Mouse (Mus musculus): ENCODE measurements around the gene Spag6. TPM values are rescaled to one million over a fixed set of nuclear protein-coding genes. Genes with fewer than 3 reads are reported as not detected.

Gene Spag6
- polyA plus RNA-seq, 1 experiment from 2014 or later = 0.21 TPM

DNA sequence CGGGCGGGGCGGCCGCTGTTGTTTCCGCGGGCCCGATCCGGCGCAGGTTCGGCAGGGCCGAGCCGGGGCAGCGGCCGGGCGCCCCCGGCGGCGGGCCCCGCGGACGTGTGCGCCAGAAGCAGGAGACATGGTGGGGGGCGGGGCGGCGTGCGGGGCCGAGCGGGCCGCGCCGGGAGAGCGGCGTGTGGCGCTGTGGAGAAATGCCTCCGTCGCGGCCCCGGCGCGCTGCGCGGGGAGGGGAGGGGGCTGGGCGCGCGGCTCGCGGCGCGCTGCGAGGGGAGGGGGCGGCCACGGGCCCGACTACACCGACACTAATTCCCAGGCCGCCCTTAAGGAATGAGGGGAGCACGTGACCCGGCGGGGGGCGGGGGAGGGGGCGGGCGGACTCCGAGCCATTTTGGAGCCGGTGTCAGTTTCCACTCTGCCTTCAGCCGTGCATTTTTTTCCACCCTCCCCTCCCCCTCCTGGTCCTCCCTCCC lies 17.3 kb upstream of the Spag6 start:
- peak; percentile 89 for ATAC-seq (ENCODE audit: insufficient number of reproducible peaks, insufficient read depth, low FRiP score, low TSS enrichment, low read depth)
- peak overlapping the region; percentile 93 for H3K27ac ChIP-seq
- peaks cover 41% of the 10 kb centered on the region for H3K4me1 ChIP-seq (replicated peaks)
- no peaks in the 10 kb centered on the region for H3K9me3 ChIP-seq
- peak overlapping the region; percentile 91 for H3K9ac ChIP-seq (replicated peaks)
- under 1% methylated on average over 22 of the region's 64 CpGs for WGBS
- peak overlapping the region; percentile 77 for H3K4me2 ChIP-seq
- peaks cover 32% of the 10 kb centered on the region for H3K27me3 ChIP-seq
- H3K36me3 ChIP-seq = no peaks in the 10 kb centered on the region
- H3K4me3 ChIP-seq (replicated peaks) = peak overlapping the region; percentile 80

DNA sequence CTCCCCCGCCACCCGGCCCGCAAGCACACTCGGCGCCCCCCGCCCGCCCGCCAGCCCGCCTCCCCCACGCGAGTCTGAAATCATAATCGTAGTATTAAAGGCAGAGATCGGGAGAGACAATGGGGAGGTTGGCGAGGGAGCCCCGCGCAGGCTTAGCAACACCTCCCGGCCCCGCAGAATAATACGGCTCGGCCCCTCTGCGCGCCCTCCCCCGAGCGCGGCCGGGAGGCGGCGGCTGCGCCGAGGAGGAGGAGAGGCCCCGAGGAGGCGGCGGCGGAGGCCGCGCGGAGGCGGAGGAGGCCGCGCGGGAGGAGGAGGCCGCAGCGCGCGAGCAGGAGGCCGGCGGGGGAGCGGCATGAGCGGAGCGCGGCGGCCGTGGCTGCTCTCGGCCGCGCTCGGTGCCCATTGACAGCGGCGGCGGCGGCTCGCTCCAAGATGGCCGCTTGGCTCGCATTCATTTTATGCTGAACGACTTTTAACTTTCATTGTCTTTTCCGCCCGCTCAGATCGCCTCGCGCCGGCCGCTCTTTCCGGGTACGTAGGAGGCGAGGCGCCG lies 16.8 kb upstream of the Spag6 start, which contains the start of gene Bmi1:
Bmi1 (plus strand) TSS at position 83 of the 556 bp plus-strand sequence.
- Histone ChIP-seq H3K4me3 (replicated peaks) (peak within 1 kb of the TSS; percentile 80), H3K27me3 (peaks cover 32% of the 10 kb centered on the region), H3K4me1 (replicated peaks) (peaks cover 41% of the 10 kb centered on the region), H3K9me3 (no peaks in the 10 kb centered on the region), H3K4me2 (peak within 1 kb of the TSS; percentile 77), H3K9ac (replicated peaks) (peak within 1 kb of the TSS; percentile 91), H3K27ac (peak within 1 kb of the TSS; percentile 93), H3K36me3 (no peaks in the 10 kb centered on the region)
- peak; percentile 68 for ATAC-seq (ENCODE audit: insufficient number of reproducible peaks, insufficient read depth, low FRiP score, low TSS enrichment, low read depth)
- WGBS = under 1% methylated on average over 63 of the region's 77 CpGs

DNA sequence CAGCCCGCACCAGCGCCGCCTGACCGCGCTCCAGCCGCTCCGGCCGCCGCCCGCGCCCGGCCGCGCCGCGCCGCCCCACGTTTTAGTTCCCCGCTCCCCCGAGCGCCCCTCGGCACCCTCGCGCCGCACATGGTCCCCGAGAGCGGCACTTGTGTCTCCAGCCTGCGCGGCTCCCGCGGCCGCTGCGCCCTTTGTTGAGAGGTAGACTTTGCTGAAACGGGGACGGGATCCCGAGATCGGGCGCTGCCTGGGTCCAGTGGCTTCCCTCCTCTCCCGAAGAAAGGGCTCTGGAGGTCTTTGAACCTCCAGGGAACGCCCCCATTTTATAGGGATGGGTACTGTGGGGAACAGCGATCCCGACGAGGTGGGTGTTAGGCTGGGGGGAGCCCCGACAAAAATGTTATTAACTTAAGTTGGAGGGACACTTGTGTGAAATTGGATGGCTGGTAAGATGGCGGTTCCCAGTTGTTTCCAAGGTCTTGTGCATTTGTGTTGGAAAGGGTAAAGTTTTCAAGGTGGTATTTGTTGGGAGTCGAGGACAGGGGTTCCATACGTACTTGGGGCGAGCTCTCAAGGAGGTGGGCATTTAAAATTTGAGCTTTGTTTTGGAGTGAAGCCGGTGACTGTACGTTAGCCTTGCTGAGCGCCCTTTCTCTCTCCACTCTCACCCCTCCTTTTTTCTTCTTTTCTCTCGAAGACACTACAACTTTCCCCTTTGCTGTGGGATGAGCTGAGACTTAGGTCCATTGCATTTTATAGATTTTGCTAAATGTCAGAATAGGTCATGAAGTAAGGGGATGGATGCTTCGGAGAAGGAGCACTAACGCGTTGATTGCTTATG lies 16.0 kb upstream of the Spag6 start:
- Histone ChIP-seq H3K4me3 (replicated peaks) (peak overlapping the region; percentile 80), H3K4me1 (replicated peaks) (peaks cover 41% of the 10 kb centered on the region), H3K9ac (replicated peaks) (peak overlapping the region; percentile 91), H3K4me2 (peak overlapping the region; percentile 77), H3K27ac (no peak overlapping the region), H3K27me3 (peaks cover 34% of the 10 kb centered on the region), H3K36me3 (peaks cover 8% of the 10 kb centered on the region; the same call in 1 of the 2 replicates), H3K9me3 (no peaks in the 10 kb centered on the region)
- no peak for ATAC-seq (ENCODE audit: insufficient number of reproducible peaks, insufficient read depth, low FRiP score, low TSS enrichment, low read depth)
- WGBS = under 1% methylated on average over 47 of the region's 55 CpGs

DNA sequence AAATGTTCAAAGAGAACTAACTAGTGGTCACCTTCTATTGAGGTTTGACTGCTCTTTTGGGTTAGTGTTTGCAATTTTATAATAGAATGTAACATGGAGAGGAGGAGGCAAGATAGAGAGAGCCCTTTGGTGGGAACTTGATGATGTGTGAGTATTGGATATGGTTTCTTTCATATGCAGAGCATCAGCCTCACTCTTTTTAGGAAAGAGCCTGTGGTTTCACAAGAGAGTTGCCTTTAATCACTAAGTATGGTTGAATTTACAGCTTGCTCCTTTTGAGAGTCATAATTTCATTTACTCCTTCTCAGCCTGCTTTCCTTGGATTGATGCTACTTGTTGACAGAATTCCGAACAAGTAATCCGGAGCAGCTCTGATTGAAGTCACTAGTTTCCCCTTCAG lies 14.1 kb upstream of the Spag6 start:
- Histone ChIP-seq H3K4me2 (no peak overlapping the region), H3K4me3 (replicated peaks) (no peak overlapping the region), H3K4me1 (replicated peaks) (peaks cover 29% of the 10 kb centered on the region), H3K27ac (no peak overlapping the region), H3K36me3 (peaks cover 16% of the 10 kb centered on the region), H3K9ac (replicated peaks) (no peak overlapping the region), H3K27me3 (peaks cover 39% of the 10 kb centered on the region), H3K9me3 (no peaks in the 10 kb centered on the region)
- WGBS = 22% methylated on average over 2 of the region's 2 CpGs
- no peak for ATAC-seq (ENCODE audit: insufficient number of reproducible peaks, insufficient read depth, low FRiP score, low TSS enrichment, low read depth)

DNA sequence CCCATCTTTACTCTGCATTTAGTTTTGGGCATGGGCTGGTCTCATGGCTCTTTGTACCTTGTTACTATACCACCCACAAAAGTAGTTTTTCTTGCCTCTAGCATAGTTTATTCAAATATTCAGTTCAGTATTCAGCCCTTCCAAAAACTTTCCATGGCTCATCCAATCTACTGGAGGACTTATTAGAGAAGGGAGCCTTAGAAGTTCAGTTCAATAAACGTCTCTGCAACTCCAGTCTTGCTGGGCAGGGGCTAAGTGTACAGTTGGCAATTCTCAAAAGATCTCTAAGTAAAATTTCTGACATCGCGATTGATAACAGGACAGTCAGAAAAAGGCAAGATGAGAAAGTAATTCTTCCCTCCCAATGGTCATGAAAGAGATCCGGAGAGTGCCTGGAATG lies 13.3 kb upstream of the Spag6 start:
- Histone ChIP-seq H3K4me1 (replicated peaks) (peaks cover 29% of the 10 kb centered on the region), H3K9ac (replicated peaks) (peak overlapping the region; percentile 52; the same call in 1 of the 2 replicates), H3K27ac (no peak overlapping the region), H3K27me3 (peaks cover 39% of the 10 kb centered on the region), H3K4me3 (replicated peaks) (peak overlapping the region; percentile 42), H3K4me2 (peak overlapping the region; percentile 77), H3K36me3 (peaks cover 16% of the 10 kb centered on the region), H3K9me3 (no peaks in the 10 kb centered on the region)
- WGBS = 1% methylated on average over 4 of the region's 4 CpGs
- no peak for ATAC-seq (ENCODE audit: insufficient number of reproducible peaks, insufficient read depth, low FRiP score, low TSS enrichment, low read depth)

DNA sequence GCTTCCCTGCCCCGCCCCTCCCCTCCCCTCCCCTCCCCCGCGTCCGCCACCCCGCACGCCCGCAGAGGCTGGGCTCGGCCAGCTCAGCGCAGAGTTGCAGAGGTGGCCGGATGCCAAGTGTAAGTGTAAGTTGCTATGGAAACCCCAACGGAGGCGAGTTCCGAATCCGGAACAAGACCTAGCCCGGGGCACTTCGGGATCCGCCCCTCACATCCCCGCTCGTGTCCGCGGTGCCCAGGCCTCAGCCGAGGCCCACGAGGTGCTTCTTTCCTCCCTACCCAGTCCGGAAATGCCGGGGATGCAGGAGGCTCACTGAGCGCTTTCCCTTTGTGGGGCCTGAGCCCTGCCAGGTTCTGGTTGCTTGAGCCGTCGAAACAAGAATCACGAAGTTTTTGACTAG lies 12.9 kb upstream of the Spag6 start:
- H3K9ac ChIP-seq (replicated peaks) = peak overlapping the region; percentile 52
- peak overlapping the region; percentile 77 for H3K4me2 ChIP-seq
- H3K27me3 ChIP-seq = peaks cover 35% of the 10 kb centered on the region
- H3K4me1 ChIP-seq (replicated peaks) = peaks cover 24% of the 10 kb centered on the region
- WGBS = 0% methylated on average over 28 of the region's 29 CpGs
- H3K27ac ChIP-seq = no peak overlapping the region
- H3K4me3 ChIP-seq (replicated peaks) = peak overlapping the region; percentile 42
- peaks cover 16% of the 10 kb centered on the region for H3K36me3 ChIP-seq
- ATAC-seq (ENCODE audit: insufficient number of reproducible peaks, insufficient read depth, low FRiP score, low TSS enrichment, low read depth) = no peak; the same call in 1 of the 2 replicates
- H3K9me3 ChIP-seq = no peaks in the 10 kb centered on the region

DNA sequence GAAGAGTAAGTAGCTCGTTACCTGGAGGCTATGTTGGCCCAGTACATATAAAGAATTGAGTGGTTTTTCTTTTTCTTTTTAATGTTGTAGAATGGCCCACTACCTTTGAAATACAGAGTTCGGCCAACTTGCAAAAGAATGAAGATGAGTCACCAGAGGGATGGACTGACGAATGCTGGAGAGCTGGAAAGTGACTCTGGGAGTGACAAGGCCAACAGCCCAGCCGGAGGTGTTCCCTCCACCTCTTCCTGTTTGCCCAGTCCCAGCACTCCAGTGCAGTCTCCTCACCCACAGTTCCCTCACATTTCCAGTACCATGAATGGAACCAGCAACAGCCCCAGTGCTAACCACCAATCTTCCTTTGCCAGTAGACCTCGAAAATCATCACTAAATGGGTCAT lies 9.8 kb upstream of the Spag6 start:
- no peaks in the 10 kb centered on the region for H3K9me3 ChIP-seq
- H3K4me3 ChIP-seq (replicated peaks) = no peak overlapping the region
- 47% methylated on average over 5 of the region's 5 CpGs for WGBS
- H3K4me2 ChIP-seq = no peak overlapping the region
- H3K9ac ChIP-seq (replicated peaks) = no peak overlapping the region
- H3K36me3 ChIP-seq = peaks cover 16% of the 10 kb centered on the region
- H3K4me1 ChIP-seq (replicated peaks) = peaks cover 19% of the 10 kb centered on the region
- H3K27me3 ChIP-seq = peaks cover 50% of the 10 kb centered on the region
- no peak for ATAC-seq (ENCODE audit: insufficient number of reproducible peaks, insufficient read depth, low FRiP score, low TSS enrichment, low read depth)
- H3K27ac ChIP-seq = no peak overlapping the region

DNA sequence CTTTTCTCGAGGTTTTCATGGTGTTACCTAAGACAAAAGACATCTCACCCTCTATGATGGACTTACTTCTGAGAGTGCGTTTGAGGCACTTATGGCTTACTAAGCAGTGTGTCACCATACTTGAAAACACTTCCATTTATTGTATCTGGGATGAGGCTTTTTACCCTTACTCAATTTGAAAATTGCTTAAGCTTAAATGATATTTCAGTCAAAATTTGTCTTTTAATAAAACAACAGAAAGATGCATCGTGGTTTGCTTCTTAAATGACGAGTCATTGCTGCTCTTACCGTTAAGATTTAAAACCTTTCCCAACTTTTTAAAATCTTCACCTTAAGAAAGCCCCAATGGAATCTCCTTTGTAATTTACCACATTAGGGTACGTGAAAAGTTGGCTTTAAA lies 7.4 kb upstream of the Spag6 start:
- no peak overlapping the region for H3K27ac ChIP-seq
- WGBS = 22% methylated on average over 6 of the region's 6 CpGs
- no peak overlapping the region for H3K4me3 ChIP-seq (replicated peaks)
- no peak for ATAC-seq (ENCODE audit: insufficient number of reproducible peaks, insufficient read depth, low FRiP score, low TSS enrichment, low read depth)
- H3K27me3 ChIP-seq = peaks cover 52% of the 10 kb centered on the region
- H3K4me1 ChIP-seq (replicated peaks) = peaks cover 18% of the 10 kb centered on the region
- peaks cover 16% of the 10 kb centered on the region for H3K36me3 ChIP-seq
- no peaks in the 10 kb centered on the region for H3K9me3 ChIP-seq
- no peak overlapping the region for H3K4me2 ChIP-seq
- no peak overlapping the region for H3K9ac ChIP-seq (replicated peaks)

DNA sequence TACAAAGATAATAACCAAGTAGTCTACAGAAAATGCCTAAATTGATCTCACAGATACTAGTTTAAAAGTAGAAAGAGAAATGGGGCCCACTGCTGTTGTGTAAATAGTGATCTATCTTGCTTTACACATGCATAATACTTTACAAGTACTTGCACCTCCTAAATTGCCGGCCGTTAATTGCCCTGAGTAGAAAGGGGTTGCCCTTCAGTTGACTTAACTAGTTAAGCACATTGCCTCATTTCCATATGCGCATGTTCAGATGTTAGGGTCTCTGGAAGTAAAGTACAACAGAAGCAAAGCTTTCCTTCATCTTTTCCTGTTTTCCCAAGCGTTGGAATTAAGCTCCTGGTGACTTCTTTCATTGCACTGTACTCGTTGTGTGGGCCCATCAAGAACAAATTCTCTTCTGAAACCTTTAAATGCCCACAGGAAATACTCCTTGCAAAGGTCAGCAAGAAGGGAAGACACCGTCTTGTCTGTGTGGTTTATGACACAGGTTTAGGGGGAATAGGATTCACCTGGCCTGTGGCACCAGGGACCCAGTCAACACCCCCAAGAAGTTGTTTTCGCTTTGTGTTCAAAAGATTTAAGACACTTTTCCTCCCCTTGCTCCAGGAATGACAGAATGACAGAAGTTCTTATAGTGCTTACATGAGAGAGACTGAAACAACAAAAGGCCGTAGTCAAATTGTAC lies 6.9 kb upstream of the Spag6 start:
- H3K9ac ChIP-seq (replicated peaks) = no peak overlapping the region
- ATAC-seq (ENCODE audit: insufficient number of reproducible peaks, insufficient read depth, low FRiP score, low TSS enrichment, low read depth) = no peak
- peaks cover 18% of the 10 kb centered on the region for H3K4me1 ChIP-seq (replicated peaks)
- H3K27ac ChIP-seq = no peak overlapping the region
- H3K36me3 ChIP-seq = peaks cover 16% of the 10 kb centered on the region
- H3K4me3 ChIP-seq (replicated peaks) = no peak overlapping the region
- H3K9me3 ChIP-seq = no peaks in the 10 kb centered on the region
- 5% methylated on average over 8 of the region's 8 CpGs for WGBS
- peaks cover 54% of the 10 kb centered on the region for H3K27me3 ChIP-seq
- H3K4me2 ChIP-seq = no peak overlapping the region

DNA sequence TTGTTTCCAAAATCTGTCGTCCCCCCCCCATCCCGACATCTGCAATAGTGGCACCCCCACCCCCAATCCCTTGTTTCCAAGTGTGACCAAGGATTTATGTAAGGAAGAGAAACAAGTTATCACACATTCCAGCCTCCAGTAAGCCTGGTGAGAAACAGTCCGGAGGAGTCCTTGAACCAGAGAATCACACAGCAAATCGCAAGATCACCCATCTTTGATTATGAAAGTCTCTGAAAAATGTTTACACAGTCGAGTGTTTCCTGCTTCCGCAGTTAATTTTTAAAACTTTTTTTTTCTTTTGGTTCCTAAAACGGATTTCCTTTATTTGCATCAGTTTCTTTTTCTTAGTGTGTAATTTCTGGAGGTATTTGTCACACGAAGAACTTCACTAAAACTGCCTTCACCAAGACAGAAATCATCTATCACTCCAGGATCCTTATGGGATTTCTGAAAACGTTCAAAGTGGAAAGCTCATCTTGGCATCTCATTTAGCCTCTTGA lies 6.1 kb upstream of the Spag6 start:
- H3K4me1 ChIP-seq (replicated peaks) = peaks cover 18% of the 10 kb centered on the region
- H3K27ac ChIP-seq = no peak overlapping the region
- peaks cover 9% of the 10 kb centered on the region for H3K36me3 ChIP-seq
- H3K9ac ChIP-seq (replicated peaks) = no peak overlapping the region
- peaks cover 59% of the 10 kb centered on the region for H3K27me3 ChIP-seq
- H3K4me3 ChIP-seq (replicated peaks) = no peak overlapping the region
- no peaks in the 10 kb centered on the region for H3K9me3 ChIP-seq
- whole genome bisulfite sequencing = 4% methylated on average over 9 of the region's 9 CpGs
- ATAC-seq (ENCODE audit: insufficient number of reproducible peaks, insufficient read depth, low FRiP score, low TSS enrichment, low read depth) = no peak
- H3K4me2 ChIP-seq = no peak overlapping the region

DNA sequence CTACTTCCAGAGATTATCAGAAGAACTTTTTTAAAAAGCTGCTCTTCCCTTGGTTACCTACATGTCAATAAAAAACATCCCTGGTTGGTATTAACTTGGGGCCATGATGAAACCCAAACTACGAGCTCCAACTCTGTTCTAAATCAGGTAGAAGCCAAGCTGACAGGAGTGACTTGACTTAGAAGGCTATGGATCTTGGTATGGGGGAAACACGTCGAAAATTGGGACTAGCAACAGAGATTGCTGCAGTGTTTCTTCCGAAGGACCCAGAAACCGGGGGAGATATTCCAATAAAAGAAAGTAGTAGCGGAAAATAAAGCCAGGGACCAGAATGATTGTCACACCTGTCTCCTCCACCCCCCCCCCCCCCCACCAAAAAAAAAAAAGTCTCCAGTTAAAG lies 5.5 kb upstream of the Spag6 start:
- Histone ChIP-seq H3K4me3 (replicated peaks) (peak overlapping the region; percentile 52), H3K27ac (no peak overlapping the region), H3K27me3 (peaks cover 62% of the 10 kb centered on the region), H3K4me2 (peak overlapping the region; percentile 83), H3K4me1 (replicated peaks) (peaks cover 18% of the 10 kb centered on the region), H3K9ac (replicated peaks) (no peak overlapping the region), H3K36me3 (peaks cover 8% of the 10 kb centered on the region), H3K9me3 (no peaks in the 10 kb centered on the region)
- no peak for ATAC-seq (ENCODE audit: insufficient number of reproducible peaks, insufficient read depth, low FRiP score, low TSS enrichment, low read depth)
- 1% methylated on average over 6 of the region's 6 CpGs for WGBS
